Mouse (Mus musculus) liver, embryonic 16.5 days (tissue): ENCODE measurements at regions not wholly inside any gene's neighbourhood (a gene's known extent, or its start where the extent isn't known, plus 50 kb on each side); places are given as distances from the start of the nearest gene placed in this dataset.

ENCODE experiments used
- ATAC-seq: fragments of 200-750 bp; cut with Nextera tagmentation; 2 replicates; pipeline ENCODE4 v1.8.0; 2017; ENCODE audit warnings: low read depth, mild to moderate bottlenecking, moderate number of reproducible peaks, moderate library complexity
- H3K27ac ChIP-seq: fragments of 300-500 bp; sonication (generic); 2 replicates; pipeline ENCODE4 v1.5.1; 2014; ENCODE audit warnings: mild to moderate bottlenecking, low read length
- H3K27me3 ChIP-seq: fragments of 300-500 bp; sonication (generic); 2 replicates; pipeline ENCODE4 v1.6.1; 2014; ENCODE audit warnings: low read depth, low read length, mixed read lengths; ENCODE audit not compliant: control insufficient read depth, insufficient read depth
- H3K36me3 ChIP-seq: fragments of 300-500 bp; sonication (generic); 2 replicates; pipeline ENCODE4 v1.6.1; 2014; ENCODE audit warnings: mild to moderate bottlenecking; ENCODE audit not compliant: control insufficient read depth, insufficient read depth
- H3K4me1 ChIP-seq: fragments of 300-500 bp; sonication (generic); 2 replicates; pipeline ENCODE4 v1.6.1; 2014; ENCODE audit warnings: low read depth, low read length, mixed read lengths; ENCODE audit not compliant: control insufficient read depth
- H3K4me2 ChIP-seq: fragments of 300-500 bp; sonication (generic); 2 replicates; pipeline ENCODE4 v1.6.1; 2014; ENCODE audit warnings: low read depth, low read length, mixed read lengths
- H3K4me3 ChIP-seq: fragments of 300-500 bp; sonication (generic); 2 replicates; pipeline ENCODE4 v1.5.1; 2014; ENCODE audit warnings: low read depth, mild to moderate bottlenecking, low read length
- H3K9ac ChIP-seq: fragments of 300-500 bp; sonication (generic); 2 replicates; pipeline ENCODE4 v1.6.1; 2014; ENCODE audit warnings: low read depth, low read length
- H3K9me3 ChIP-seq: fragments of 300-500 bp; sonication (generic); replicated peaks from 2 replicates; pipeline ENCODE4 v1.6.1; 2016; ENCODE audit warnings: low read length; ENCODE audit not compliant: control insufficient read depth
- WGBS: fragments of 180-500 bp; shearing (Covaris S2); extraction: QIAGEN DNeasy Blood & Tissue Kit; methylation state at CpG from one replicate; pipeline ENCODE4 v1.1.7; 2014; ENCODE audit not compliant: insufficient replicate concordance; 5-methylcytosine and 5-hydroxymethylcytosine counted together

- Histone ChIP-seq H3K4me2 (no peak overlapping the region), H3K4me1 (no peaks in the 10 kb centered on the region), H3K27me3 (no peaks in the 10 kb centered on the region), H3K4me3 (no peak overlapping the region), H3K9ac (no peak overlapping the region), H3K9me3 (no peaks in the 10 kb centered on the region), H3K36me3 (no peaks in the 10 kb centered on the region), H3K27ac (no peak overlapping the region)
- no peak for ATAC-seq
- 57% methylated on average over 3 of the region's 3 CpGs for WGBS
These were observed 161.4 kb upstream of the Cxcr4 start for GRCm38 (mm10) chr1:128753427-128754012.

DNA sequence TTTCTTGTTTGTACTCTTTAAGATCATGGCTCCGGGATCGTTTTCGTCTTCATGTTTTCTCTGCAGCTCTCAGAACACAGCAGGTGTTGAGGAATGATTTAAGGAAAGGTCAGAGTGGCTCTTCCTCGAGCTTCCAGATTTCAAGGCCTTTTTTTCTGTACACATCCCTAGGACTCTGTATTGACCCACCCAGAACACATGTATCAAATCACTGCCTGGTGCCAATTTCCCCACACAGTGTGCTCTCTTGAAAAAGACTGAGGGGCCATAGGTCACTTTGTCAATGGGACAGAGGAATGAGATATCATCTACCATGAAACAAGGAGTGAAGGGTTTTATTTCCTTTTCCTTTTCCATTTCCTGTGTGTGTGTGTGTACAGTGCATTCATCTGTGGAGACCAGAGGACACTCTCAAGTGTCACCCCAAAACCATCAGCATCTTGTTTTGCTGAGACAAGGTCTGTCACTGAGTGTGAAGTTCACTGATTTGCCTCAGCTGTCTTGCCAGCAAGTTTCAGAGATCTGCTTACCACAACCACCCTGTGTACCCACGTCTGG lies 157.4 kb upstream of the Cxcr4 start:
- Histone ChIP-seq H3K9ac (no peak overlapping the region), H3K9me3 (no peaks in the 10 kb centered on the region; the same call in 1 of the 2 replicates), H3K4me2 (no peak overlapping the region), H3K4me3 (no peak overlapping the region), H3K27ac (no peak overlapping the region), H3K4me1 (no peaks in the 10 kb centered on the region), H3K36me3 (no peaks in the 10 kb centered on the region), H3K27me3 (no peaks in the 10 kb centered on the region)
- WGBS, result 55% methylated on average over 5 of the region's 5 CpGs
- ATAC-seq, result no peak

DNA sequence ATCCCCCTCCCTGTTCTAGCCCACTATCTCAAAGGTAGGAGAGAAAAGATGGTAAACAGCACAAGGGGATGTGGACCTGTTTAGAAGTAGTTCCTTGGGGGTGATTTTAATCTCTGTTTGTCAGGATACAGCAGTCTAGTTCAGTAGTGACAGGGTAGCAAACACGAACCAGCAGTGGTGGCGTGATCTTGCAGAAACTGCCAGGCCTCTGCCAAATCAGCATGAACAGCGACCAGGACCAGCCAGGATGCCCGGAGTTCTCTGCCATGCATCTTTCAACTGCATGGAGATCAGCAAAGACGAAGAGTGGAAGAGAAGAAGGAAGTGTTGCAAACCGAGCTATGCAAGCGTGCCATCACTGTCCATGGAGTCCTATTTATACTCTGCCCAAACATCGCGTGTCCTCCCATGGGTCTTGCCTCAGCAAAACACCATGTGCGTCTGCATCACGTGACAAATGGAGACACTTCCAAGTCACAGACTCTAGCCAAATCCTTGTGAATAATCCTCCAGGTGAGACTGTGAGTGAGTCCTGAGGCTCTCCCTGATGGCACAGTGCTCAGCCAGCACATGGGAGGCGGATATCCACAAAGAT lies 155.2 kb upstream of the Cxcr4 start:
- no peak overlapping the region for H3K4me3 ChIP-seq
- H3K4me1 ChIP-seq, result no peaks in the 10 kb centered on the region
- no peak overlapping the region for H3K4me2 ChIP-seq
- H3K9me3 ChIP-seq, result no peaks in the 10 kb centered on the region; the same call in 1 of the 2 replicates
- no peaks in the 10 kb centered on the region for H3K27me3 ChIP-seq
- no peak for ATAC-seq
- H3K9ac ChIP-seq, result no peak overlapping the region
- H3K36me3 ChIP-seq, result no peaks in the 10 kb centered on the region
- WGBS, result 62% methylated on average over 12 of the region's 12 CpGs
- no peak overlapping the region for H3K27ac ChIP-seq

GRCm38 (mm10) chr1:128746461-128747009 lies 154.4 kb upstream of the Cxcr4 start:
- no peak overlapping the region for H3K27ac ChIP-seq
- no peak overlapping the region for H3K4me2 ChIP-seq
- no peaks in the 10 kb centered on the region for H3K36me3 ChIP-seq
- H3K27me3 ChIP-seq, result no peaks in the 10 kb centered on the region
- H3K4me3 ChIP-seq, result no peak overlapping the region
- WGBS, result 29% methylated on average over 3 of the region's 3 CpGs
- no peaks in the 10 kb centered on the region; the same call in 1 of the 2 replicates for H3K9me3 ChIP-seq
- ATAC-seq, result no peak
- H3K9ac ChIP-seq, result no peak overlapping the region
- no peaks in the 10 kb centered on the region for H3K4me1 ChIP-seq

- H3K4me1 ChIP-seq, result no peaks in the 10 kb centered on the region
- ATAC-seq, result no peak
- H3K27me3 ChIP-seq, result no peaks in the 10 kb centered on the region
- H3K36me3 ChIP-seq, result no peaks in the 10 kb centered on the region
- no peak overlapping the region for H3K4me3 ChIP-seq
- no peak overlapping the region for H3K27ac ChIP-seq
- 62% methylated on average over 2 of the region's 2 CpGs for WGBS
- no peak overlapping the region for H3K9ac ChIP-seq
- H3K9me3 ChIP-seq, result no peaks in the 10 kb centered on the region
- no peak overlapping the region for H3K4me2 ChIP-seq
These were observed 148.5 kb upstream of the Cxcr4 start for GRCm38 (mm10) chr1:128740616-128741015.

DNA sequence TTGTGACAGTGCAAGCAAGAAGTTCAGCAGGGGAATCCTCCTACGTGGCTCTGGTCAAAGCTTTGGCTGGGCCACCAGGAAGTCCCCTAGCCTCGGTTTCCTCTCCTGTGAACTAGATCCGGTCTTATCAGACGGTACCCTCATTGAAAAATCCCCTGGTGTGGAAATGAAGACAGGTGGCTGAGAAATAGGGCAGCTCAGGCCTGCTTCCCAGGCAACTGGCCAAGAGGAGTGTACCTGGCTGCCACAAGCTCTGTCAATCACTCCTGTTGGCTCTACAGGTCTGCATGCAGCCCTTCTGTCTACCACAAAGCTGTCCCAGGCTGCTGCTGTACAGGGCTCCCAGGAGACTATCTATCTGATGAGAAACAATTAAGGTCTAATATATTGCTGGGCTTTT lies 146.1 kb upstream of the Cxcr4 start:
- no peak for ATAC-seq
- H3K4me1 ChIP-seq, result no peaks in the 10 kb centered on the region
- no peak overlapping the region for H3K4me2 ChIP-seq
- H3K9me3 ChIP-seq, result no peaks in the 10 kb centered on the region
- no peaks in the 10 kb centered on the region for H3K36me3 ChIP-seq
- H3K27ac ChIP-seq, result no peak overlapping the region
- no peaks in the 10 kb centered on the region for H3K27me3 ChIP-seq
- H3K9ac ChIP-seq, result no peak overlapping the region
- H3K4me3 ChIP-seq, result no peak overlapping the region
- 31% methylated on average over 4 of the region's 4 CpGs for WGBS

DNA sequence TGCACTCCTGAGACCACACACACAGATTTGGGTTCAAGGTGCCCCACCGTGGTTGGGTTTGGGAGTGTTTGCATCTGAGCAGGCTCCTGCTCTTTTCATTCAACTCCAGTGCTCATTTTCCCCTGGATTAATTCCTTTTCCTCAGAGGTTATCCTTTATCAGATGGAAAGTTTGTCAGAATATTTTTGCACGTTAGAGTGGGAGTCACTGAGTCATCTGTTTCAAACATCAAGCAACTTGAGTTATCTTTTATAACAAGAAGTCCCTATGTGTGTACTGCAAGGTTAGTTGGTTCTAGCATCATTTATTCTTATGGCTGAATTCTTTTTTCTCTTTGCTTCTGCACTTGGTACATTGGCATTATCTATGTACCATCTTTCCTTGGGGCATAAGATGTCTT lies 142.8 kb upstream of the Cxcr4 start:
- H3K9me3 ChIP-seq, result no peaks in the 10 kb centered on the region
- H3K4me2 ChIP-seq, result no peak overlapping the region
- no peaks in the 10 kb centered on the region for H3K4me1 ChIP-seq
- no peak overlapping the region for H3K27ac ChIP-seq
- no peak overlapping the region for H3K9ac ChIP-seq
- H3K4me3 ChIP-seq, result no peak overlapping the region
- WGBS, result 43% methylated on average over 2 of the region's 2 CpGs
- no peaks in the 10 kb centered on the region for H3K27me3 ChIP-seq
- ATAC-seq, result no peak
- no peaks in the 10 kb centered on the region for H3K36me3 ChIP-seq

GRCm38 (mm10) chr1:128731445-128731844 lies 139.4 kb upstream of the Cxcr4 start:
- Histone ChIP-seq H3K9me3 (no peaks in the 10 kb centered on the region), H3K4me2 (no peak overlapping the region), H3K27me3 (no peaks in the 10 kb centered on the region), H3K9ac (no peak overlapping the region), H3K4me3 (no peak overlapping the region), H3K36me3 (no peaks in the 10 kb centered on the region), H3K27ac (no peak overlapping the region), H3K4me1 (no peaks in the 10 kb centered on the region)
- WGBS, result 42% methylated on average over 3 of the region's 3 CpGs
- ATAC-seq, result no peak

- H3K4me3 ChIP-seq, result no peak overlapping the region
- H3K9me3 ChIP-seq, result no peaks in the 10 kb centered on the region
- ATAC-seq, result no peak
- H3K4me2 ChIP-seq, result no peak overlapping the region
- no peak overlapping the region for H3K9ac ChIP-seq
- no peaks in the 10 kb centered on the region for H3K36me3 ChIP-seq
- no peaks in the 10 kb centered on the region for H3K4me1 ChIP-seq
- H3K27me3 ChIP-seq, result no peaks in the 10 kb centered on the region
- 34% methylated on average over 6 of the region's 6 CpGs for WGBS
- no peak overlapping the region for H3K27ac ChIP-seq
These were observed 132.5 kb upstream of the Cxcr4 start for GRCm38 (mm10) chr1:128724433-128725091.
